Mouse (Mus musculus) left cerebral cortex, postnatal 36 days (tissue): ENCODE measurements at regions not wholly inside any gene's neighbourhood (a gene's known extent, or its start where the extent isn't known, plus 50 kb on each side); places are given as distances from the start of the nearest gene placed in this dataset.
"Not testable (repeated sequence)": the region's sequence is repeated elsewhere in the genome, so short reads cannot be mapped to it uniquely, and the experiment has no call there.

ENCODE experiments used
- DNase-seq, 2 experiments: peaks; one replicate each; pipeline ENCODE4 v3.0.0; 2021 to 2022; ENCODE audit warnings: low spot score in 2 of 2, mixed read lengths in 1 of 2
- intact Hi-C: fragments of 180-260 bp; cut with DNase I; formaldehyde crosslinking; loops from one replicate; pipeline ENCODE4 v1.15.1; 2025

DNA sequence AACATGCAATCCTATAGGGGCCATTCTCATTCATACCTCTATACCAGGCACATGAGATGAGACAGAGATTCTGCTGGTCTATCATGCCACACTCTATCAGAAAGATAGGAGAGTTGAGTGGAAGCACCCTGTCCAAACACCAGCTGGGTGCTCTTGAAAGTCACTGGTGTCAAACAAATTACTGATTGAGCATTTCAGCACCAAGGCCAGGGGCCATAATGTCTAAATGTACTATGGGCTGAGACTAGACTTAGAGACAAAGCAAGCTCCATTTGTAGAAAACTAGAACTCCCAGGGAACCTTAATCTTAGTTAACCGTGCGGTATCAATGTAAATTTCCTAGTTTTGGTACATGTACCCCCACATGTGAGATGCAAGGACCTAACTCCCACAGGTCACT lies 452.5 kb downstream of the Tcerg1l start:
- intact Hi-C loops: no loop called here
- DNase-seq: no peak

DNA sequence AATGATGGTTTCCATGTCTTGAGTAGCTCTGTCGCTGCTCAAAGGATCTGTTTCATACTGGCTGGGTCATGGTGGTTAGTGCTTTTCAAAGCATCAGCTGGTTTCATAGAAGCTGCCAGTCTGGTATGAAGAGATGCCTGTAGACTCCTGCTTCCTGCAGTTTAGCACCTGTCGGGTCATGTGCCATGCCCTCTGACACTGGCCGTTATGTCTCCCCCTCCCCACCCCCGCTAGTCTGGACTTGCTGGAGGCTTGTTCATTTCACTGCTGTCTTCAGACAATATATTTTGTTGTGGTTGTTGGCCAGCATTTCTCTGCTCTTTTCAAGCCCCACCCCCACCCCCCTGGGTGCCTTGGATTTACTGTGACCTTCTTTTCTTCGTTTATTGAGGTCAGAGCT lies 450.1 kb downstream of the Tcerg1l start:
- no peak for DNase-seq
- intact Hi-C loops: no loop called here

DNA sequence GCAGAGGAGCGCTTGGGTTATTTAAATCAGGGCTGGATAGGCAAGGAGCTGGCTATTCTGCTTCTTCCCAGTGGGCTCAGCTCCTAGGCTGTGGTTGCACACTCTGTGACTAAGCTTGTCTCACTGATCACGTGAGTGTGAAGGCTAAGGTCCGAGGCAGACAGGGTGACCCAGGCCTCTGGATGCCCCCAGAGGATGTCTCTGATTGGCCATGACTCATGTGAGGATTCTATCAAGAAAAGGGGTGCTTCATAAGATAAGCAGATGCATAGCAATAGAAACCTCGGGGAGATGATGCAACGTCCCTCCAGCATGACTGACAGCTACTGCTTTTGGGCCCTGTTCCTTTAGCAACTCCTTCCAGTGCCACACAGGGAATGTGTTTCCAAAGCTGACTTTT lies 440.2 kb downstream of the Tcerg1l start:
- DNase-seq: no peak
- intact Hi-C loops: no loop called here

DNA sequence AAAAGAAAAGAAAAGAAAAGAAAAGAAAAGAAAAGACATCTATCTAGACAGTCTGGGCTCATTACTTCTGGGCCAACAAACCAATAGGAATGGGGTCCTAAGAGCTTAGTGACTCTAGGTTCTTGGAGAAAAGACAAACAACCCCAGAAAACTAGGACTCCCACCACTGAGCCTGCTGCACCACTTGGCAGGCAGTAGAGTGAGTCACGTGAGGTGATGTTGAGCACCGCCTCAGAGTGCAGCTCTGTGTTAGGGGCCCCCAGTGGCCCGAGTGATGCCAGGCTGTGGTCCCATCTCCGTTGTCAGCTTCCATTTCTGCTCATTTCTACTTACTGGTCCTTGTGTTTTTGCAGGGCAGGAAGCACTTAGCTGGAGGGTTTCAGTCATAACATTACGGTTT lies 439.7 kb downstream of the Tcerg1l start:
- DNase-seq: no peak
- intact Hi-C loops: no loop called here

DNA sequence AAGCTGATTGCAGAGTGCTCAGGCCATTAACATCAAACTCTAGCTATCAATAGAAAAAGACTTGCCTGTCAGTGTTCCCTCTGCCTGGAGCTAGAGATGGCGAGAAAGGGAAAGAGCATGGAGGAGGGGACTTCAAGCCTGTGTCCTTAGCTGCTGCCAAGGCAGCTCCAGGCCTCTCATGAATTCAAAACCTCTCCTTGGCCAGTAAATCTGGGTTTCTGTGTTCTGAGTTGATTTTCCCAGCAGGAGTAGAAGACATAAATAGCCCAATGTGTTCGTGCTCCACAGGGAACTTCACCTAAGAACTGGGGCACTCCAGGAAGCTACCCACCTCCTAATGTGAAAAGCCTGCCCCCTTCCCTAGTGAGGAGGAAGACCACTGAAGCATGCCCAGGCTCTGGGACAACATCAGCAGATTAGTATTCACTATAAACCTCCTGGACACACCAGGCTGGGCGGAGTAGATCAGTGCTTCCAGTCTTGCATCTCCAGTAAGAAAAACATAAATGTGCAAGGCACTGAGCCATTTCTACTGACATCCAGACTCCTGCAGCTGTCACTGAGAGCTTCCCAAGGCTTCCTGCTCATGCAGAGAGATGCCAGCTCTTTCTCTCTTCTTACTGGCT lies 433.9 kb downstream of the Tcerg1l start:
- intact Hi-C loops: no loop called here

DNA sequence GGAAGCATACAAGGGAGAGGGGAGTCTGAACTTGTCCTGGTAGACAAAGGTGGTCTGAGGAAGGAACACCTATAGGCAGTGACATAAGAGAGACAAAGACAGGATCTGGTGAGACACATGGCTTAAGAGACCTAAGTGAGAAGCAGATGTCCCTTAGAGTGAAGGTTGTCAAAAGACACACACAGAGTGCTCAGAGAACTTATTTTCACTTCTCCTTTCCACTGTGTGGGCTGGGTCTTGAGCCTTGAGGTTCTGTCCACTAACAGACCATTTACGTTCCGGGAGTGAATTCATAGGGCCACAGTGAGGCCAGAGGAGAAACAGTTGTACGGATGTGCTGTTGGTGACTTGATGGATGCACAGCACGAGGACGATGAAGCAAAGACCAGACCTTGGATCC lies 422.8 kb downstream of the Tcerg1l start:
- no peak for DNase-seq
- intact Hi-C loops: no loop called here

More for the DNA sequence above, 433.9 kb downstream of the Tcerg1l start:
- DNase-seq: peak; percentile 22 to 40

DNA sequence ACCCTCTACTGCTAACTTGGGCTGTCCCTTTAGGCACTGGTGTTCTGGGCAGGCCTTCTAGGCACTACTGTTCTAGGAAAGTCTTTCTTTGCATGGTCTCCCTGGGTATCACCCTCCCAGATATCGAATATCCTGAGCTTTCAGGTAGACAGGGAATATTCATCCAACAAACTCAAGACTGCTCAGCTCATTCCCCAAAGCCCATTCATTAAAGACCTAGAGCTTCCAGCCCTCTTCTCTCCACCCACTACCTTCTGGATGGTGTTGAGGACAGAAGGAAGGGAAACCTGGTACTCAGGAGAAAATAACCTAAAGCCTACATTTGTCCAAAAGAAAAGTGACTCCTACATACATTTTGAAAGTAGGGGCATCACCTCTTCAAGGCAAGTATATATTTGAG lies 420.0 kb downstream of the Tcerg1l start:
- intact Hi-C loops: no loop called here
- DNase-seq: no peak

DNA sequence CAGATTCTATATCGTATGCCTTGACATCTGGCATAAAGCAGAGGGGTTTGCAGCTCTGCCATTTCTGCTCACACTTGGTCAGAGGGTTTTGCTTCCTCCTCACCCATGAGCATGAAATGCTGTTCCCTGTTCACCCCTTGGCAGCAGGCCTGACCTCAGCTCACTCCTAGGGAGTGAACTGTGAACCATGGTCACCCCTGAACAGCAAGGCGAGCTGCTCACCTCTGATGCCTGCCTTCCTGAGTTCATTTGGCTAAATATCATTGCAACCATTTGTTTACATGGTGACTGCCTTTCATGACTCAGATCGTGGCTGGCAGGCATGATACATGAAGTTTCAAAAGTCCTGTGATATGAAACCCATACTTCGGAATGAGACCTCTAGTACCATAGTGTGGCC lies 418.2 kb downstream of the Tcerg1l start:
- DNase-seq: no peak
- intact Hi-C loops: no loop called here

DNA sequence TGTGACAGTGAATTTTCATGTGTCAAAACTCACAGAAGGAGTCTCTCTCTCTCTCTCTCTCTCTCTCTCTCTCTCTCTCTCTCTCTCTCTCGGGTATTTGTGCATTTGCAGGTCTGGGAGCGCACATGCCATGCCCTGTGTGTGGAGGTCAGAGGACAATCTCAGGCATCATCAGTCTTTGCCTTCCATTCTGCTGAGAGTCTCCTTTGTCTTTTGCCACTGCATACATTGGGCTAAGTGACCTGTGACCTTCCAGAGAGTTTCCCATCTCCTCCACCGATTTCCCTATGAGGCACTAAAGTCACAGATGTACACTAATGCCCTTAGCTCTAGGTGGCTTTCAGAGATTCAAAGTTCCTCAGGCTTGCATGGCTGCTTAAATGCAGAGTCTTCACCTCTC lies 391.7 kb downstream of the Tcerg1l start:
- no peak for DNase-seq
- intact Hi-C loops: no loop called here

DNA sequence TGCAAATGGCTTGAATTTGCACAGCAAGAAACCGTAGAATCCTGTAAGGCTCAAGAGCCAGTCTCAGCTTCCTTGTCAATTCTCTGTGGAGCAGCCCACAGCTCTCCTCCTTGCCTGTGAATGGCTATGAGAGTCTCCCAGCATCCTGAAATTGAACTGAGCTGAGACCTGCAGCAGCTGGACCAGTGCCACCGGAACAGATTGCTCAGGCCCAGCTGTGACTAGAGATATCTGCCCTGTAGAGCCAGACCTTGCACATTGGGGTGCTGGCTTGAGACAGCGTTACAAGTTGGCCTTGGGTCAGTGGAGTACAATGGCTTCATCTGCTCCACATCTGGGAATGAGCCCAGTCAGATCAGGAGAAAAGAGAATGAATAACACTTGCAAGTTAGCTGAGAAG lies 390.6 kb downstream of the Tcerg1l start:
- no peak for DNase-seq
- intact Hi-C loops: no loop called here

DNA sequence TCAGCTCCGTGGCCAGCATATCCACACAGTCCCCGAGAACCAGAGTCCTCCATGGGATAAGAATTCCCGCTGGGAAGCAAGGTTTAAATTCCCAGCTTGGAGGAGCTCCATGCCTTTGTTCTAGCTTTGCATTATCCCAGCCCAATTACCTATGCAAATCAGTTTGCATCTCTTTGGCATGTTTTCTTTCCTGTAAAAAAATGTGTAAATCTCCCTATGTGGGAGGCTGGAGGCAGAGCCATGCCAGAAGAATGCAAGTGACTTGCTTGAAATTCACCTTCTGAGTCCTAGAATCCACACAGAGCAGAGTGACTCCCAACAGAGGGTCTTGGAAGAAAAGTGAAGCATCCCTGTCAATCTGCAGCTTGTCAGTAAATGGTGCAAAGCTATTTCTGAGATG lies 388.9 kb downstream of the Tcerg1l start:
- DNase-seq: peak; percentile 4 to 14
- intact Hi-C loops: no loop called here

DNA sequence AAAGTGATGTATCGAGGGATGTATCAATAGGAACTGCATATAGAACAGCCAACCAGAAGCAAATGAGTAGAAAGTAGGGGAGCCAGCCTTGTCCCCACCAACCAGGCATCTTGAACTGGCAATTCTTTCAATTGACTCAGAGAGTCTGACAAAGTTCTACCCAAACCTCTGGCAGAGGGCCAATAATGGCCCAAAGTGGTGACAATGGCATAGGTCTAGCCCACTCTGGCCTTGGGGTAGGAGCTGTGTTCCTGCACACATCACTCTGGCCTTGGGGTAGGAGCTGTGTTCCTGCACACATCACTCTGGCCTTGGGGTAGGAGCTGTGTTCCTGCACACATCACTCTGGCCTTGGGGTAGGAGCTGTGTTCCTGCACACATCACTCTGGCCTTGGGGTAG lies 373.5 kb downstream of the Tcerg1l start:
- intact Hi-C loops, DNase-seq: not testable (repeated sequence)

DNA sequence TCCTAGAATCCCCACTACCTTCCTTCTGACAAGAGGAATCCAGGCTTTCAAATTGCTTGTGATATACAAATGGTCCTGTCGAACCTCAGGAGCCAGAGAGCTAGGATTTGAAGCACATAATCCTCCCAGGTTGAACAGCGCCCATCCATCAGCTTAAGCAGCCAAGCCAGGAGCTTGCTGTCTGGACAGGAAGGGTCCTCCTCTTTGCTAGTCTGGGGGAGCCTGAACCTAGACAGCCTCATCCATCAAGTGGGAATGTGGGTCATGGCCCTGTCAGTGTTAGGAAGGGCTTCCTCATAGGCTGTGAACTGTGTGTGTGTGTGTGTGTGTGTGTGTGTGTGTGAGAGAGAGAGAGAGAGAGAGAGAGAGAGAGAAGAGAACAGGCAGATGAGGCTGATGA lies 345.8 kb downstream of the Tcerg1l start:
- DNase-seq: no peak
- intact Hi-C loops: no loop called here

DNA sequence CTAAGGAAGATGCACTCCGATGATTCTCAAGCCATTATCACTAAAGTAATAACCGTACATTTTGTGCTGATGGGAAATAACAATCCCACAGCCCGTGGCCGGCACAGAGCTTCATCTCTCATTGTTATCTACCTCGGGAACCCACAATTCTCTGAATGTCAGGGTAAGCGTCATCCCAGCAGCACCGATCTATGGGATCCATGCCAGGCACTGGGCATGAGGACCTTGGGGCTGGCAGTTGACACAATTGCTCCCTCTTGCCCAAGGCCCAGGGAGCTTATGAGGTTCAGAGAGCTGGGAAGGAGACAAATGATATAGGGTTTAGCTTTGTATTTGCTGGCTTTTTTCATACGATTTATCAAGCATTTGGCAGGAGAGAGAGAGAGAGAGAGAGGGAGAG lies 342.8 kb downstream of the Tcerg1l start:
- DNase-seq: no peak
- intact Hi-C loops: no loop called here

DNA sequence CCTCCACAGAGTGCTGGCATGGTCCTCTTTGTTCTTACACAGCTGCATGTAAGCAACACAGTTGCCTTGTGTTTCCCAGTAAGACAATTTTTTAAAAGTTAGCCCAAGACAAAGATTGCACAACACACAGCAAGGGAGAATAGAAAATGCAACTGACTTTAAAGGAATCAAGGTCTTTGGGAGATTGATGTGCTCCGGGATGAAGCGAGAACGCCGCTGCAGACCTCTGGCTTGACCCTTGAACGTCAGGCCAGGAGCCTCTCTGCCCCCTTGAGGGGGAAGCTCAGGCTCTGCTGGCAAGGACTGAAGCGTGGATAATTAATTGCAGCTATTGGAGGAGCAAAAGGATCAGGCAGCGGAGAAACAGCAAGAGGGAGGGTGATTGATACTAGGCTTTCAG lies 336.4 kb downstream of the Tcerg1l start:
- no peak for DNase-seq
- intact Hi-C loops: no loop called here

DNA sequence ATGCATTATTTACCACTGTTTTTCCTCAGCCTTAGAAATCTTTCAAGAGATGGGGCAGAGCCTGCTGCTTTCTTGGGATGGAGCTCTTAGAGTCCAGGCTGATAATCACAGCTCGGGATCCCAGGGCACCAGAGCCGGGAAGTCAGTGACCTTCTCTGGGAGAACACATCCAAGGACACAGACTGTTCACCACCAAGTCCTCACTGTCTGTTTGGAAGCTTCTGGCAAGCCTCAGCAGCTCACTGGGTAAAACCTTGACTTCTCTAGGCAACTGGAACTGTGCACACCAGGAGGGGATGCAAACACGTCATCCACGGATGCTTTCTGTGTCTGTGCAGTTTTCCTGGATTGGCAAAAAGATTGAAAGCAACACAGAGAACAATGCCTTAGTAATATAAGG lies 330.6 kb downstream of the Tcerg1l start:
- intact Hi-C loops: no loop called here
- DNase-seq: no peak

DNA sequence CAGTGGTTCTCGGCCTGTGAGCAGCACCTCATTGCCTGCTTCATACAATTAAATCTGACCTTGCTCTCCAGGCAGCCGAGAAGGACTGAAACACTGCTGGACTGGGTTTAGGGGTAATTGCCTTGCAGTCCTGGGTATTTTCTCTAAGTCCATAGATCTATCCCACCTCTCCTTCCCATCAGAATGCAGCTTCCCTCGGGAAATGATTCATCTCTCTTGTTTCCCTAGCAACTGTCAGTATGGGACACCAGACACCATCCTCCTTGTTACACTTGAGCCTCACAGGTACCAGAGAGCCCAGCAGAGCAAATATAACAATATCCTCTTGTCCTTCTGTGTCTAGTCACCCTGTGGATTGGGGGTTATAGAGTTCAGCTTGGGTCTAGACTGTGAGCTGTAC lies 322.3 kb downstream of the Tcerg1l start:
- intact Hi-C loops: no loop called here
- no peak for DNase-seq

DNA sequence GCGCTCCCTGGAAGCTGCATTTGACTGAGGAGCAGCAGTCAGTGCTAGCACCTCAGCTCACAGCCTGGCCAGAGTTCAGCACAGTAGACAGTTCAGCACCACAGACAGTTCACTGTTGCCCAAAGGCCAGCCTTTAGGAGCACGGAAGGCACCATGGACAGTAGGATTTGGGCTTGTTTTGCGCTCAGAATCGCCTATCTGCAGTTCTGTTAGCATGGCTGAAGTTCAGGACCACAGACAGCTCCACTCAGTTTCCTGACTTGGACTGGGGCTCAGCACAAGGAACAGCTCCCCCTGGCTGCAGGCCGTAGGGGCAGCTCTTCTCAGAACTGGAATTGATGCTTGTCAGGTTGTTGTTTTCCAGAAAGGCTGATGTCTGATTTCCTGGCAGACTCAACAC lies 313.6 kb downstream of the Tcerg1l start:
- peak; percentile 31 to 33 for DNase-seq
- intact Hi-C loops: no loop called here

DNA sequence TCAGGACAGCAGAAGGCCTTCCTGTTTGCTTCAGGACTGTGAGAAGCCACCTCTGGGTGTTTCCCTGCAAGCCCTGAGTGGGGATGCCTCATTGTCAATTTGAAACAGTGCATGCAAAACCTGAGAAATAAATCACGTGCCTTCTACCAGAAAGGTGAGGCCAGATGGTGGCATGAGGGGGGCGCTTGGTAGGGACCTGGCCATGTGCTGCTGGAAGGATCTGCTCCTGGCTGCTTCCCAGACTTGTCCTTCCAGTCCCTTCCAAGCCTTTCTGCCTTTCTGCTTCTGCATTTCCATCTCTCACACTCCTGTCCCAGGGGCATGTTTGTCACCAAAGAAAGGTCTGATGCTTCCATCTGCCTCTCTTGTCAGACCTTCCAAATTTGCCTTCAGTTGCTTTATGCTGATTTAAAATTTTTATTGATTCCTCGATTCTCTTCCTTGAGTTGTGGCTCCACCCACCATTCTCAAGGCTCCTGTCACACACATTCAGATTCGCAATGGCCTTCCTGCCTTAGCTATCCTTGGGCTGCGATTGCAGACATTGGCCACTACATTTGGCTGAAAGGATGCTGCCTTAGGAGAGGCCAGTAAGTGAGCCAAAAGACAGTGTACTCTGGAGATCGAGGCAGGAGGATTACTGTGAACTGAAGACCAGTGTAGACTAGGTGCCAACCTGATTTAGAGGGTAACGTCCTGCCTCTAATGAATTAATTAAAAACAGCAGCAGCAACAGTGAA lies 289.9 kb downstream of the Tcerg1l start:
- DNase-seq: no peak
- intact Hi-C loops: no loop called here

DNA sequence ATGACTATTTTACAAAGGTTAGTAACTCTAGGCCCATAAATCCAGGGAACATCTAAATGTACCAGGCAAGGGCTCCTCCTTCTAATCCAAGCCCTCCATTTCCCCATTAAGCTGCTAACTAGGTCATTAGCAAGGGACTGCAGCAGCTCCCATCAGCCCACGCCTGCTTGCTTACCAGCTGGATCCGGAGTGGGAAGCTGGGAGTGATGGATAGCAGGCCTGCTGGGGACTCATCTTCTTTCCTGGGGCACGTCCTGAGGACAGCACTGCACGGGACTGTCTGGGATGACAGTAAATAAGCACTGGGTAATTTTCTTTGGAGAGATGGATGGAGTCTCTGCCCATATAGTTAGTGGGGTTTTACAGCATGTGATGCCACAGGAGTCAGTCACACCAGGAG lies 276.0 kb downstream of the Tcerg1l start:
- intact Hi-C loops: no loop called here

DNA sequence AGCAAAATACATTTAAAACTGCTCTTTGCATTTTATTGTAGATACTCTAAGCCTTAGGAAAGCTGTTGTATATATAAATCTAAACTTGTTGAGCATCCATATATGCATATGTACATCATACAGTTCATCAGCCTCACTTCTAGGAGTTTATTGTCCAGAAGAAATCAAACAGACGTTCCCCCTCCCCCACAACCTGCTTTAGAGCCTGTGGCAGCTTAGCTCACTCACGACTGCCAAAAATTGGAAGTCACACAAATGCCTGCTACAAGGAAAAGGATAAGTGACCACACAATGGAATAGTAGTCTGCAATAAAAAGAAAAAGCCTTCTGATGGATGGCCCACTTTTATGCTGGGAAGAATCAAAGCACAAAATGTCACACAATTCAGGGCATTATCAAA lies 267.8 kb downstream of the Tcerg1l start:
- no peak for DNase-seq
- intact Hi-C loops: no loop called here

More for the DNA sequence above, 276.0 kb downstream of the Tcerg1l start:
- no peak for DNase-seq

DNA sequence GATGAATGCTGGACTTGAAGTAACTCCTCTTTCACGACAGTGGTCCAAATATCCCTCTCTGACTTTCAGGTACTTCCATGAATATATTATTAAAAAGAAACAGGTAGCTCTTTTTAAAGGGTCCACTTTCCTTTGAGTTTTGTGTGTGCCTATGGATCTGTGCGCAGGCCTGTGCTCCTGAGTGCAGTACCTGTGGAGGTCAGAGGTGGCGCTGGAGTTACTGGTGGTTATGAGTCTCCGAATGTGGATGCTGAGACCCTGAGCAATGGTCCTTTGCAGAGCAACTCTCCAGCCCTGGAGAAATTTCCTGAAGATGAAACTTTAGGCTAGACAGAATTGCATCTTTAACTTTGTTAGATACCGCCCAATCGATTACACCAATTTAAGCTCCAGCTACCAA lies 264.1 kb downstream of the Tcerg1l start:
- intact Hi-C loops: no loop called here
- DNase-seq: no peak
